Mouse (Mus musculus) heart, embryonic 13.5 days (tissue): Measurements from ENCODE around the gene Iffo2. TPM values are rescaled to one million over a fixed set of nuclear protein-coding genes. Genes with fewer than 3 reads are reported as not detected.

Experiments
- ATAC-seq: fragments of 200-750 bp; cut with Nextera tagmentation; 2 replicates; pipeline ENCODE4 v1.8.0; 2017; ENCODE audit warnings: moderate TSS enrichment; ENCODE audit not compliant: insufficient number of reproducible peaks, low FRiP score, low TSS enrichment; ENCODE audit errors: extremely low read depth
- H3K27ac ChIP-seq: fragments of 300-500 bp; sonication (generic); replicated peaks from 2 replicates; pipeline ENCODE4 v1.5.1; 2015; ENCODE audit warnings: moderate library complexity, mild to moderate bottlenecking, inconsistent platforms
- H3K27me3 ChIP-seq: fragments of 300-500 bp; sonication (generic); replicated peaks from 2 replicates; pipeline ENCODE4 v1.6.1; 2015; ENCODE audit warnings: mild to moderate bottlenecking, inconsistent platforms
- H3K36me3 ChIP-seq: fragments of 300-500 bp; sonication (generic); 2 replicates; pipeline ENCODE4 v1.6.1; 2015; ENCODE audit warnings: mild to moderate bottlenecking, inconsistent platforms
- H3K4me1 ChIP-seq: fragments of 300-500 bp; sonication (generic); 2 replicates; pipeline ENCODE4 v1.6.1; 2015; ENCODE audit warnings: inconsistent platforms
- H3K4me2 ChIP-seq: fragments of 300-500 bp; sonication (generic); 2 replicates; pipeline ENCODE4 v1.6.1; 2015; ENCODE audit warnings: inconsistent platforms, mild to moderate bottlenecking, moderate library complexity
- H3K4me3 ChIP-seq: fragments of 300-500 bp; sonication (generic); 2 replicates; pipeline ENCODE4 v1.5.1; 2015; ENCODE audit warnings: moderate library complexity, mild to moderate bottlenecking, inconsistent platforms
- H3K9ac ChIP-seq: fragments of 300-500 bp; sonication (generic); 2 replicates; pipeline ENCODE4 v1.6.1; 2015; ENCODE audit warnings: inconsistent platforms, mild to moderate bottlenecking, moderate library complexity
- H3K9me3 ChIP-seq: fragments of 300-500 bp; sonication (generic); 2 replicates; pipeline ENCODE4 v1.6.1; 2016; ENCODE audit warnings: inconsistent platforms
- WGBS: fragments of 180-500 bp; shearing (Covaris S2); methylation state at CpG from one replicate; pipeline ENCODE4 v1.1.7; 2015; ENCODE audit warnings: mixed read lengths; 5-methylcytosine and 5-hydroxymethylcytosine counted together
- microRNA-seq: library from miRNA; unstranded; fragments of <30 nt; microRNA quantifications from one replicate; pipeline ENCODE4, GENCODE M21; 2016
- polyA plus RNA-seq: library from polyadenylated mRNA; unstranded; fragments of >200 nt; fragmentation: Nextera tagmentation; extraction: Ambion mirVana; gene quantifications from 2 replicates; pipeline ENCODE4 v1.2.1, GENCODE M21; 2015

Gene Iffo2
- polyA plus RNA-seq, 1 experiment from 2014 or later, result 3.2 TPM

DNA sequence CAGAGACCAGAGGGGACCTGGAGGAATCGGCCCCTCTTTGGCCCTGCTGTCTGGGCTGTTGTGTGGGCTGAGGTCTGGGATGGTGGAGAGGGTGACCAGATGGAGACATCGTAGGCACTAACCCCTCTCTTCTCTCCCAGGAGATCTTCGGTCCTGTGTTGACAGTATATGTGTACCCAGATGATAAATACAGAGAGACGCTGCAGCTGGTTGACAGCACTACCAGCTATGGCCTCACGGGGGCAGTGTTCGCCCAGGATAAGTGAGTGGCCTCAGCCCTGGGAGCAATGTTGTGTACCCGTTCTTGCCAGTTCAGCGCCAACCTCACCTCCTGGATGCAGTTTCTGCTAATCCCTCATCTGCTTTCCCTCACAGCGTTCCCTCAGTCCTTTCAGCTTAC is 113.6 kb downstream of the Iffo2 start:
- WGBS, result 12% methylated on average over 9 of the region's 9 CpGs
- H3K4me1 ChIP-seq, result peaks cover 16% of the 10 kb centered on the region
- no peak for ATAC-seq

GRCm38 (mm10) chr4:139646916-139647315 is 116.6 kb downstream of the Iffo2 start:
- H3K4me2 ChIP-seq, result no peak overlapping the region
- peaks cover 21% of the 10 kb centered on the region for H3K36me3 ChIP-seq
- peaks cover 19% of the 10 kb centered on the region for H3K27me3 ChIP-seq
- H3K27ac ChIP-seq, result no peak overlapping the region
- H3K9ac ChIP-seq, result no peak overlapping the region
- H3K9me3 ChIP-seq, result no peaks in the 10 kb centered on the region; the same call in 1 of the 2 replicates
- WGBS, result 77% methylated on average over 7 of the region's 7 CpGs
- no peak overlapping the region for H3K4me3 ChIP-seq
- peaks cover 8% of the 10 kb centered on the region for H3K4me1 ChIP-seq
- ATAC-seq, result no peak

More for the DNA sequence above, 113.6 kb downstream of the Iffo2 start:
- H3K9ac ChIP-seq, result no peak overlapping the region
- H3K36me3 ChIP-seq, result peaks cover 21% of the 10 kb centered on the region
- no peak overlapping the region for H3K4me3 ChIP-seq
- H3K27me3 ChIP-seq, result peaks cover 46% of the 10 kb centered on the region
- H3K9me3 ChIP-seq, result no peaks in the 10 kb centered on the region; the same call in 1 of the 2 replicates
- H3K4me2 ChIP-seq, result no peak overlapping the region
- no peak overlapping the region for H3K27ac ChIP-seq

GRCm38 (mm10) chr4:139650086-139650743 is 119.9 kb downstream of the Iffo2 start:
- Histone ChIP-seq H3K27ac (no peak overlapping the region), H3K9me3 (no peaks in the 10 kb centered on the region; the same call in 1 of the 2 replicates), H3K4me1 (no peaks in the 10 kb centered on the region), H3K4me2 (no peak overlapping the region), H3K27me3 (peaks cover 16% of the 10 kb centered on the region), H3K36me3 (peaks cover 21% of the 10 kb centered on the region), H3K4me3 (no peak overlapping the region), H3K9ac (no peak overlapping the region)
- WGBS, result 71% methylated on average over 15 of the region's 15 CpGs
- no peak for ATAC-seq

- Histone ChIP-seq H3K4me1 (no peaks in the 10 kb centered on the region), H3K4me2 (no peak overlapping the region), H3K9me3 (no peaks in the 10 kb centered on the region; the same call in 1 of the 2 replicates), H3K9ac (no peak overlapping the region), H3K27ac (no peak overlapping the region), H3K4me3 (no peak overlapping the region), H3K36me3 (peaks cover 21% of the 10 kb centered on the region), H3K27me3 (peaks cover 19% of the 10 kb centered on the region)
- ATAC-seq, result no peak
- whole genome bisulfite sequencing, result 70% methylated on average over 11 of the region's 11 CpGs
These were observed 120.6 kb downstream of the Iffo2 start for GRCm38 (mm10) chr4:139650907-139651306.

DNA sequence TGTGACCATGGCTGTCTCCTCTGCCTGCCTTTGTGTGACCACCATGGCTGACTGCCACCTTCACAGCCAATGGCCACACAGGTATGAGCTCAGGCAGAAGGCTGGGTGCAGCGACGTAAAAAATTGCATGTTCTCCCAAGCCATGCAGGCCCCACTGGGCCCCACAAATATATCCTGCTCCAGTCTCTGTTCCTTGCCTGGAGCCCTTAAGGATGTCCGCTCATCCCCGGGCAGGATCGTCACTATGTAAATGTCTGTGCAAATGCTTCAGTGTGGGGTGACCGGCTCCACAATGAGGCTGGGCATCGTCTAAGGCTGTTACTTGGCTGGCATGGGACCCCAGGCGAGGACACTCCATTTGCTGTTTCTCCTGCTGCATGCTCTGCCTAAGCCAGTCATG is 122.9 kb downstream of the Iffo2 start, which contains the start of gene Tas1r2:
Tas1r2 (plus strand) TSS at position 301 of the 400 bp plus-strand sequence.
- H3K27me3 ChIP-seq, result peaks cover 19% of the 10 kb centered on the region
- no peak within 1 kb of the TSS for H3K9ac ChIP-seq
- H3K4me1 ChIP-seq, result no peaks in the 10 kb centered on the region
- H3K36me3 ChIP-seq, result peaks cover 6% of the 10 kb centered on the region
- H3K27ac ChIP-seq, result no peak within 1 kb of the TSS
- no peak within 1 kb of the TSS for H3K4me3 ChIP-seq
- H3K9me3 ChIP-seq, result peaks cover 2% of the 10 kb centered on the region; the same call in 1 of the 2 replicates
- no peak for ATAC-seq
- 76% methylated on average over 8 of the region's 8 CpGs for WGBS
- no peak within 1 kb of the TSS for H3K4me2 ChIP-seq

DNA sequence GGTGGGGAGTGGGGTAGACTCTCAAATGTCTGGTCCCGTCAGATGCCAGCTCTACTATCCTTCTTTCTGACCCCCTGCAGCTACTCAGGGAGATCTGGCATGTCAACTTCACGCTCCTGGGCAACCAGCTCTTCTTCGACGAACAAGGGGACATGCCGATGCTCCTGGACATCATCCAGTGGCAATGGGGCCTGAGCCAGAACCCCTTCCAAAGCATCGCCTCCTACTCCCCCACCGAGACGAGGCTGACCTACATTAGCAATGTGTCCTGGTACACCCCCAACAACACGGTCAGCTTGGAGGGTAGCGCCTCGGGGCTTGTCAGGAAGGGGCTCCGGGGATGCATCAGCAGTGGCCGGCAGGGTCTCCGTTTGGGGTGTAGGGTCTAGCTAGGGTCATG is 131.5 kb downstream of the Iffo2 start:
- Histone ChIP-seq H3K4me2 (no peak overlapping the region), H3K27ac (no peak overlapping the region), H3K9me3 (peaks cover 13% of the 10 kb centered on the region; the same call in 1 of the 2 replicates), H3K4me1 (no peaks in the 10 kb centered on the region), H3K9ac (no peak overlapping the region), H3K27me3 (peaks cover 25% of the 10 kb centered on the region), H3K4me3 (no peak overlapping the region), H3K36me3 (no peaks in the 10 kb centered on the region)
- WGBS, result 77% methylated on average over 14 of the region's 14 CpGs
- ATAC-seq, result no peak

DNA sequence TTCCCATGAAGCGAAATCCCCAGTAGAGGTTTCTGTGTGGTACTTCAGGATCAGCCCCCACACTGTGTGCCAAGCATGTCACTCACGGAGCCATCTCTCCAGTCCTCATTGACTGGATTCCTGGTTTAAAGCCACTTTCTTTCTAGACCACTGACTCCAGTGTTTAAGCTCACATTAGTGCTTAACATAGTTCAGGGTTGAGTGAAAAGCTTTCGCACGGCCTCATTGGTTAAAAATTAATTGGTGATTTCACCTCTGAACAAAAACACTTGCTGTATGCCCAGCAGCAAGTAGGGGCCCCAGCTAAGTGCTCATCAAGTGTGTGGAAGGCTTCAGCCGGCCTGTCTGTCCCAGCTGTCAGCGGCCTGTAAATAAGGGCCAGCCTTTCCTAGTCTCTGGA is 137.3 kb downstream of the Iffo2 start:
- H3K27ac ChIP-seq, result no peak overlapping the region
- no peak for ATAC-seq
- H3K9me3 ChIP-seq, result no peaks in the 10 kb centered on the region
- no peaks in the 10 kb centered on the region for H3K4me1 ChIP-seq
- 65% methylated on average over 6 of the region's 6 CpGs for WGBS
- no peaks in the 10 kb centered on the region for H3K36me3 ChIP-seq
- H3K9ac ChIP-seq, result no peak overlapping the region
- H3K4me2 ChIP-seq, result no peak overlapping the region
- H3K27me3 ChIP-seq, result peaks cover 21% of the 10 kb centered on the region
- no peak overlapping the region for H3K4me3 ChIP-seq

DNA sequence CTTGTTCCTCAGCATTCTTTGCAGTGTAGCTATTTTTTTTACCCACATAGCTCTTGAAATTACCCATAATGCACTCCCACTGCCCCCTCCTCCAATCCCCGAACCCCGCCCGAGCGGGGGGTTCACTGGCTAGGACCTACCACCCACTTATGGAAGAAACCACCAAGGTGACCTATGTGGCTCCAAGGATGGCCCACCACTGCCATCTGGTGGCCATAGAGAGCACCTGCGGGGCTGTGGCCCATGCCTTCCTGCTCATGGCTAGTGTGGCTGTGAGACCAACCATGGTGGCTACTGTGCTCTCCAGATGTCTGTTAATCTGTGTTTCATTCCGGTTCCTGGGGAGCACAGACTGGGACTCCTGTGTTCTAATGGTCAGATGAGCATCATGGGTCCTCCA is 139.5 kb downstream of the Iffo2 start:
- ATAC-seq, result no peak
- Histone ChIP-seq H3K4me1 (no peaks in the 10 kb centered on the region), H3K27me3 (peaks cover 21% of the 10 kb centered on the region; the same call in 1 of the 2 replicates), H3K36me3 (no peaks in the 10 kb centered on the region), H3K27ac (no peak overlapping the region), H3K4me2 (no peak overlapping the region), H3K9ac (no peak overlapping the region), H3K4me3 (no peak overlapping the region), H3K9me3 (no peaks in the 10 kb centered on the region)
- WGBS, result 11% methylated on average over 6 of the region's 6 CpGs

Small RNAs within 50 kb of the gene (microRNA-seq; reads per million reads assigned to microRNA genes)
- gene Gm25571 (not detected), gene Mir7020 (not detected)

Other genes with a start within 250 kb of the Iffo2 start
- gene Pqlc2, start 219.8 kb upstream of the Iffo2 start, polyA plus RNA-seq, result 8.8 and 10.2 TPM in 2 replicates
- gene Akr7a5, start 219.8 kb upstream of the Iffo2 start, polyA plus RNA-seq, result 65.3 and 66.3 TPM in 2 replicates
- gene Mrto4, start 178.0 kb upstream of the Iffo2 start, polyA plus RNA-seq, result 77.9 and 91.9 TPM in 2 replicates
- gene Emc1, start 178.0 kb upstream of the Iffo2 start, polyA plus RNA-seq, result 39.6 and 41.0 TPM in 2 replicates
- 53.2 and 53.4 TPM in 2 replicates for gene Ubr4, start 177.9 kb upstream of the Iffo2 start, polyA plus RNA-seq
- gene Gm21969, start 72.6 kb downstream of the Iffo2 start, polyA plus RNA-seq, result not detected in 2 replicates
- 18.8 and 23.2 TPM in 2 replicates for gene Aldh4a1, start 92.3 kb downstream of the Iffo2 start, polyA plus RNA-seq
- not detected in 2 replicates for gene Tas1r2, start 123.0 kb downstream of the Iffo2 start, polyA plus RNA-seq